26 mouse cellular contexts compared by ENCODE assay signal in the genomic region with DNA sequence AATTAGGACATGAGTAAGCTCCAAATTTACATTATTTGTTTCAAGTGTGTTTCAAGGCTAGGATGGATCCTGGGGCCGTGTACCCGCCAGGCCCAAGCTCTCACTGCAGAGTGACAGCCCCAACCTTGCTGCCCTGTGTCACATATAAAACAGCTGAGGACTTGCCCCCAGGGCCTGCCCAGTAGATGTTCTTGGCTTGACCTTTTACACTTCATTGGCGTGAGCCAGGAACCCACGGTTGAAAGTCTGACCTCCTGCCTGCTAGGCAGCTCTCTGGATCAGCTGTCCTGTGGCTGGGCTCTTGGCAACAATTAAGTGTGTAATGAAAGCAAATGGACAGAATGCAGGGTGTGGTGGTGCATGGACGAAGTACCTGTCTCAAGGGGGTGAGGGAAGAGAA. TPM values are rescaled to one million over a fixed set of nuclear protein-coding genes. Genes with fewer than 3 reads are reported as not detected.
DNase-seq lines count a peak whose midpoint lies in the region; ATAC-seq lines count a peak whose summit lies in the region.
"Had no signal": no experiment of that assay in that cellular context is flagged by ENCODE, and none has a peak within 500 bp of the region (broad histone marks: within the 10 kb centered on the region; RNA-seq: fewer than 3 reads in every experiment).

No protein-coding gene starts in this region.

- 80% methylated on average over 5 of the region's 5 CpGs for WGBS in kidney, embryonic 14.5 days
- 71% methylated on average over 5 of the region's 5 CpGs for WGBS in hindbrain, embryonic 16.5 days

- H3K9ac ChIP-seq in kidney, embryonic 14.5 days (ENCODE audit: low read depth, low read length) = no peak overlapping the region
- H3K9ac ChIP-seq in hindbrain, embryonic 16.5 days (ENCODE audit: low read depth, low read length) = no peak overlapping the region
- H3K9ac ChIP-seq: forebrain, embryonic 12.5 days; heart, embryonic 15.5 days; kidney, embryonic 15.5 days had no signal

- H3K9me3 ChIP-seq in kidney, embryonic 14.5 days (ENCODE audit: control insufficient read depth, low read length) = no peaks in the 10 kb centered on the region
- no peaks in the 10 kb centered on the region for H3K9me3 ChIP-seq in hindbrain, embryonic 16.5 days (ENCODE audit: control insufficient read depth, low read length)
- H3K9me3 ChIP-seq: embryonic facial prominence, embryonic 10.5 days; forebrain, embryonic 12.5 days; heart, embryonic 15.5 days; hindbrain, embryonic 10.5 days; kidney, embryonic 15.5 days had no signal

- H3K36me3 ChIP-seq in kidney, embryonic 14.5 days (ENCODE audit: control insufficient read depth, insufficient read depth, low read length) = peaks cover 65% of the 10 kb centered on the region
- peaks cover 45% of the 10 kb centered on the region for H3K36me3 ChIP-seq in hindbrain, embryonic 16.5 days (ENCODE audit: control insufficient read depth, insufficient read depth, low read length)

- H3K27ac ChIP-seq in kidney, embryonic 14.5 days (ENCODE audit: low read depth, low read length) = no peak overlapping the region
- H3K27ac ChIP-seq in hindbrain, embryonic 16.5 days (ENCODE audit: low read depth, low read length) = no peak overlapping the region
- H3K27ac ChIP-seq: embryonic facial prominence, embryonic 10.5 days; forebrain, embryonic 12.5 days; heart, embryonic 15.5 days; hindbrain, embryonic 10.5 days; kidney, embryonic 15.5 days; layer of hippocampus, adult 2 months; stomach, postnatal 0 days had no signal

- no peak overlapping the region for H3K4me3 ChIP-seq in kidney, embryonic 14.5 days (ENCODE audit: low read length)
- no peak overlapping the region for H3K4me3 ChIP-seq in hindbrain, embryonic 16.5 days (ENCODE audit: low read length)
- H3K4me3 ChIP-seq: embryonic facial prominence, embryonic 10.5 days; forebrain, embryonic 12.5 days; heart, embryonic 15.5 days; hindbrain, embryonic 10.5 days; kidney, embryonic 15.5 days; layer of hippocampus, adult 2 months had no signal

- intact Hi-C loops in gastrocnemius, postnatal 36 days (cut with DNase I) = loop anchor here (5.0 kb wide), 1 partner anchor 52 kb away; a partner anchor contains a TSS

- no peaks in the 10 kb centered on the region for H3K27me3 ChIP-seq in kidney, embryonic 14.5 days (ENCODE audit: control insufficient read depth, insufficient read depth, low read length)
- H3K27me3 ChIP-seq in hindbrain, embryonic 16.5 days (replicated peaks; ENCODE audit: control insufficient read depth, insufficient read depth, low read length) = no peaks in the 10 kb centered on the region
- H3K27me3 ChIP-seq: forebrain, embryonic 12.5 days; heart, embryonic 15.5 days; kidney, embryonic 15.5 days had no signal

- ATAC-seq in kidney, embryonic 14.5 days (ENCODE audit: low FRiP score, low TSS enrichment) = no peak
- ATAC-seq in hindbrain, embryonic 16.5 days = no peak

- H3K4me1 ChIP-seq in kidney, embryonic 14.5 days (ENCODE audit: control insufficient read depth, insufficient read depth, low read length) = 0 out of 2 replicates have a peak, but pooled peaks cover 10% of the 10 kb centered on the region
- H3K4me1 ChIP-seq in hindbrain, embryonic 16.5 days (ENCODE audit: control insufficient read depth, insufficient read depth, low read depth, low read length) = peaks cover 8% of the 10 kb centered on the region

- no peak overlapping the region for H3K4me2 ChIP-seq in kidney, embryonic 14.5 days (replicated peaks; ENCODE audit: low read depth, low read length)
- no peak overlapping the region for H3K4me2 ChIP-seq in hindbrain, embryonic 16.5 days (ENCODE audit: low read length)
- H3K4me2 ChIP-seq: forebrain, embryonic 12.5 days; heart, embryonic 15.5 days; kidney, embryonic 15.5 days had no signal

- DNase-seq in gastrocnemius, adult 18-20 months (ENCODE audit: low spot score) = peak; percentile 45
- no peak for DNase-seq in gastrocnemius, postnatal 36 days
- peak; percentile 64 for DNase-seq in kidney, adult 11 months
- DNase-seq in ovary, postnatal 36 days (ENCODE audit: low spot score) = peak; percentile 14
- DNase-seq in ovary, postnatal 14 days (ENCODE audit: low spot score) = no peak
- no peak for DNase-seq in thymus, postnatal 14 days
- DNase-seq: cerebellum, adult 9-10 months; layer of hippocampus, postnatal 36 days; lung, adult 18-20 months; lung, postnatal 14 days; right cerebral cortex, postnatal 4 days had no signal

RNA-seq across cellular contexts. Expression of a gene that starts 8.0 kb away (rescaled TPM):
- 1,000 to 10,000 TPM; 2,332 to 2,702 TPM for total RNA-seq in gastrocnemius, adult 18-20 months (2021)
- 1,000 to 10,000 TPM; 2,924 to 3,276 TPM for total RNA-seq in gastrocnemius, postnatal 36 days (2021)
- polyA plus RNA-seq in kidney, embryonic 14.5 days (2014; fragmentation: Nextera tagmentation; extraction: Ambion mirVana) = 1,311 and 1,396 TPM in 2 replicates
- 894 and 950 TPM in 2 replicates for polyA plus RNA-seq in hindbrain, embryonic 16.5 days (2015; fragmentation: Nextera tagmentation; extraction: Ambion mirVana)

RNA-seq across cellular contexts. Expression of a gene that starts 11.7 kb away (rescaled TPM):
- not detected for total RNA-seq in gastrocnemius, adult 18-20 months (2021)
- not detected for total RNA-seq in gastrocnemius, postnatal 36 days (2021)
- not detected in 2 replicates for polyA plus RNA-seq in kidney, embryonic 14.5 days (2014; fragmentation: Nextera tagmentation; extraction: Ambion mirVana)
- 0.25 and 0.55 TPM in 2 replicates for polyA plus RNA-seq in hindbrain, embryonic 16.5 days (2015; fragmentation: Nextera tagmentation; extraction: Ambion mirVana)
- total RNA-seq: common myeloid progenitor, adult 5-6 weeks; layer of hippocampus, adult 2 months; layer of hippocampus, postnatal 36 days; left cerebral cortex, postnatal 25 days; megakaryocyte-erythroid progenitor cell, adult 5-6 weeks; midbrain, postnatal 0 days had no signal
- polyA plus RNA-seq: forebrain, embryonic 12.5 days; heart, embryonic 15.5 days; hindbrain, embryonic 10.5 days; limb, embryonic 14.5 days; stomach, postnatal 0 days; thymus, postnatal 0 days had no signal

RNA-seq across cellular contexts. Expression of a gene that starts 53.4 kb away (rescaled TPM):
- 10 to 100 TPM; 15.4 to 18.2 TPM for total RNA-seq in gastrocnemius, adult 18-20 months (2021)
- total RNA-seq in gastrocnemius, postnatal 36 days (2021) = 10 to 100 TPM; 14.0 to 14.8 TPM
- 37.0 and 43.2 TPM in 2 replicates for polyA plus RNA-seq in kidney, embryonic 14.5 days (2014; fragmentation: Nextera tagmentation; extraction: Ambion mirVana)
- 41.0 and 41.2 TPM in 2 replicates for polyA plus RNA-seq in hindbrain, embryonic 16.5 days (2015; fragmentation: Nextera tagmentation; extraction: Ambion mirVana)

RNA-seq across cellular contexts. Expression of a gene that starts 53.4 kb away (rescaled TPM):
- total RNA-seq in gastrocnemius, adult 18-20 months (2021) = 10 to 100 TPM; 11.2 to 12.1 TPM
- 10 to 100 TPM in 1 of 2 experiments, 1 to 10 TPM in 1; 8.7 to 12.2 TPM for total RNA-seq in gastrocnemius, postnatal 36 days (2021)
- 11.1 and 25.6 TPM in 2 replicates for polyA plus RNA-seq in kidney, embryonic 14.5 days (2014; fragmentation: Nextera tagmentation; extraction: Ambion mirVana)
- polyA plus RNA-seq in hindbrain, embryonic 16.5 days (2015; fragmentation: Nextera tagmentation; extraction: Ambion mirVana) = 9.7 and 12.6 TPM in 2 replicates

Comparison
In these comparisons a context has a peak if more than half of its experiments do, and no peak if none do; other contexts are left out.
1. DNase-seq: peak in gastrocnemius, adult 18-20 months (single experiment), kidney, adult 11 months (single experiment) and ovary, postnatal 36 days (single experiment); none in gastrocnemius, postnatal 36 days (0 of 2), ovary, postnatal 14 days (single experiment) and thymus, postnatal 14 days (single experiment).